Mouse (Mus musculus) olfactory bulb, adult 2 months (tissue): ENCODE results near the gene Plcg1. TPM values are rescaled to one million over a fixed set of nuclear protein-coding genes. Genes with fewer than 3 reads are reported as not detected.
A peak's percentile ranks its signal among the peaks of the same experiment; 100 is the strongest.

Experiments used
- H3K27ac ChIP-seq: fragments of 200-500 bp; 2 replicates; pipeline ENCODE4 v1.5.1; 2012; ENCODE audit warnings: low read depth, low read length; ENCODE audit not compliant: insufficient read depth
- H3K4me1 ChIP-seq: fragments of 200-500 bp; 2 replicates; pipeline ENCODE4 v1.6.1; 2012; ENCODE audit warnings: low read length; ENCODE audit not compliant: control insufficient read depth, insufficient read depth
- H3K4me3 ChIP-seq: fragments of 200-500 bp; 2 replicates; pipeline ENCODE4 v1.5.1; 2012; ENCODE audit warnings: mild to moderate bottlenecking, low read depth, low read length, moderate library complexity; ENCODE audit not compliant: insufficient read depth
- CTCF ChIP-seq: fragments of 200-500 bp; IDR thresholded peaks from 2 replicates; pipeline ENCODE4 v1.5.1; 2012; ENCODE audit warnings: low read depth, mild to moderate bottlenecking, low read length, moderate library complexity; ENCODE audit not compliant: insufficient read depth
- POLR2A ChIP-seq: fragments of 200-500 bp; IDR thresholded peaks from 2 replicates; pipeline ENCODE4 v1.6.1; 2012; ENCODE audit warnings: mild to moderate bottlenecking, low read depth, low read length, moderate library complexity; ENCODE audit not compliant: insufficient read depth
- WGBS: fragments of 180-500 bp; shearing (Covaris S2); methylation state at CpG from one replicate; pipeline ENCODE4 v1.1.7; 2018; 5-methylcytosine and 5-hydroxymethylcytosine counted together
- polyA plus RNA-seq: library from polyadenylated mRNA; stranded (reverse); fragments of >200 nt; gene quantifications from 2 replicates; pipeline ENCODE4 v1.2.4, GENCODE M21; 2012; ENCODE audit warnings: low replicate concordance; ENCODE audit not compliant: missing spikeins, insufficient read depth, insufficient read length

Plcg1 gene
- polyA plus RNA-seq = 89.7 and 164 TPM in 2 replicates

DNA sequence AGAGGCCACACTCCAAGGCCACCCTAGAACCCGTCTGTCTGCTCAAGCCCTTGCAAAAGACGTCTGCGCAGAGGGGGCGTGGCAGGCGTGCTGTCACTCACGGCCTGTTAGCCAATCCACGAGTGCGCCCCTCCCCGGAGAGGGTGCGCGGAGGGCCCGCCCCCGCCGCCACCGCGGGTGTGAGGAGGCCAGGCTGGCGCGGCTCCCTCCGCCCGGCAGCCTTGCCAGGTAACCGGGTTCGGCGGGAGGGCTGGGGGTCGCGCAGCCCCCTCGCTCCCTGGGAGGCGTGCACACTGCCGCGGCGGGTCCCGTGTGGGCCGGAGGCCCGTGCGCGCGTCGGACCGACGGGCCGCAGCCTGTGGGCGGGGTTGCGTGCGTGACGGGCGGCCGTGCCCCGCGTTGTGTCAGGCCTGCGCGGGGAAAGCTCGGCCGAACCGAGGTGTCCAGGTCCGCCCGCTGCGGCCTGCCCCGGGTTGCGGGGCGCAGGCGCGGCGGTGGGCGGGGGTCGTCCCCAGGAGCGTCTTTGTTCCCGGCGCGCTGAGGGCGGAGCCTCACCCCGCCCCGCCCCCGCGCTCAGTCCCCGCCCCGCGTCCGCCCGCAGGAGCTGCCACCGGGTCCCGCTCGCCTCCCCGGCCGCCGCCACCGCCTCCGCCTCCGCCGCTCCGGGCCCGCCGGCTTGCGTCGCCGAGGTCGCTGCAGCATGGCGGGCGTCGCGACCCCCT, at the start of gene Plcg1:
Plcg1 (plus strand) TSS at position 184 of the 722 bp plus-strand sequence.
- WGBS = under 1% methylated on average over 97 of the region's 99 CpGs
- peak within 1 kb of the TSS; percentile 84 for H3K27ac ChIP-seq

DNA sequence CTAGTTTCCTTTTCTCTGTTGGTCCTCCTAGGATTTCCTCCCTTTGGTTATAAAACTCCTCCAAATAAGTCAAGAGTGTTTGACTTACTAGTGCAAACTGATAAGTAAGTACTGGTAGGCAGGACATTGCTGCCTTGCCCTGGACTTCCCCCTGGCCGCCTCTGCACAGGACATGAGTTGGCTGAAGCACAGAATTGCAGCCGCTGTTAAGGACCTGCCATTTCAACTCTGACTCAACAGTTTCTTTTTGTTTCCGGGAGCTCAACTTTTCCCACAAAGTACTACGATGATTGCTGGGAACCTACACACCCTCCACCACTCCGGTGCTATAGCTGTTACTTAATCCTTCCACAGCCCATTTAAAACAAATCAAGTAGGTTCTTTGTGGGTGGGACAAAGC, 30.8 kb upstream of the Plcg1 start:
- TF ChIP-seq CTCF (no peak), POLR2A (no peak)
- no peak overlapping the region for H3K4me3 ChIP-seq
- no peaks in the 10 kb centered on the region; the same call in 1 of the 2 replicates for H3K4me1 ChIP-seq
- no peak overlapping the region for H3K27ac ChIP-seq
- 9% methylated on average over 5 of the region's 5 CpGs for WGBS

More for the DNA sequence above, at the start of gene Plcg1:
- H3K4me3 ChIP-seq = peak within 1 kb of the TSS; percentile 74
- peak; percentile 95 for TF ChIP-seq POLR2A
- TF ChIP-seq CTCF = no peak
- H3K4me1 ChIP-seq = peaks cover 38% of the 10 kb centered on the region

DNA sequence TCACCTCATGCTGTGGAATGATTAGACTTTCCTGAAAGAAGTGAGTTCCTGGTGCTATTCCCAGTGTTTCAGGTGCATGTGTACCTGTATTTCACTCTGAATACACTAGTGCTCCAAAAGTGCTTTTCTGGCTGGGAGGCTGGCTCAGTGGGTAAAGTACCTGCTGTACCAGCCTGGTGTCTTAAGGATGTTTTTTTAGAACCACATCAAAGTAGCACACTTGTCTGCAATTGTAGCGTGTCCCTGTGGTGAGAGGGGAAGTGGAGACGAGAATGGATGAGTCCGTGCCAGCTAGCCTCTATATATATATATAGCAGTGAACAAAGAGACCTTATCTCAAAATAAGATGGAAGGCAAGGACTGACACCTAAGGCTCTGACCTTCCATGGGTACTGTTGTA, 29.5 kb upstream of the Plcg1 start:
- H3K4me1 ChIP-seq = no peaks in the 10 kb centered on the region; the same call in 1 of the 2 replicates

DNA sequence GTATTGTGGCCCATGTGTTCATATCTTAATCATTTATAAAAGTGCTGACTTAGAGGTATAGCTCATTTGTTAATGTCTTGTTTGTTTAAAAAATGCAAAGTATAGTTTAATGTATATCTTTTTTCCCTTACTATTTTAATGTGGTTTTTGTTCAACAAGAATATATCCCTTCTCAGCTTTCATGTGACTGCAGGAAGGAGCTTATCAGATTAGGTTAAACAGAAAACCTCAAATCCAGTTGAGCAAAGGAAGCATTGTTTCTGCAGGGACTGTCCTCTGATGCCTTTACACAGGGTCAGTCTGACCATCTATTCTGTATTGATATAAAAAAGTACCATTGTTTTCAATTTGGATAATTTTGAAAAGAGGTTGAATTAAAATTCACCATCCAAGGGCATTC, 28.3 kb upstream of the Plcg1 start:
- Histone ChIP-seq H3K4me3 (no peak overlapping the region), H3K4me1 (no peaks in the 10 kb centered on the region; the same call in 1 of the 2 replicates), H3K27ac (no peak overlapping the region)
- TF ChIP-seq POLR2A (no peak), CTCF (no peak)

More for the DNA sequence above, 29.5 kb upstream of the Plcg1 start:
- TF ChIP-seq CTCF = no peak
- no peak for TF ChIP-seq POLR2A
- 63% methylated on average over 3 of the region's 3 CpGs for WGBS
- no peak overlapping the region for H3K27ac ChIP-seq
- H3K4me3 ChIP-seq = no peak overlapping the region

DNA sequence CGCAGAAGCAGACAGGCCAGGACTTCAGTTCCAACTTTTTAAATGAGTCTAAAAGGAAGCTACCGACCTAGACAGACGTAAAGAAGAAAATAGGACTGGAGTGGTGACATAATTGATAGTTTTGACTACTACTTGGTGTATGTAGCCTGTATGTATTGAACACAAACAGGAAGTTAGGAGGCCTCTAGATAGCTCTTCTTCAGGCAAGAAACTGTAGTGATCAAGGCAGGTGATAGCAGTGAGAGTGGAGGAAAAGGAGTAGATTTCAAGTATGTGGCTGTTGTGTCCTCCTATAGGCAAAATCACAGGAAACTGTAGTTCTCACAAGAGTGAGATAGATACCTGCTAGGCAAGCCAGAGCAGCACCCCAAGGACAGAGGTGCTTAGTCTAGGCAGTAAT, 23.4 kb upstream of the Plcg1 start:
- 44% methylated on average over 3 of the region's 3 CpGs for WGBS
- H3K27ac ChIP-seq = no peak overlapping the region
- no peaks in the 10 kb centered on the region for H3K4me1 ChIP-seq
- TF ChIP-seq POLR2A (no peak), CTCF (no peak)
- H3K4me3 ChIP-seq = no peak overlapping the region

DNA sequence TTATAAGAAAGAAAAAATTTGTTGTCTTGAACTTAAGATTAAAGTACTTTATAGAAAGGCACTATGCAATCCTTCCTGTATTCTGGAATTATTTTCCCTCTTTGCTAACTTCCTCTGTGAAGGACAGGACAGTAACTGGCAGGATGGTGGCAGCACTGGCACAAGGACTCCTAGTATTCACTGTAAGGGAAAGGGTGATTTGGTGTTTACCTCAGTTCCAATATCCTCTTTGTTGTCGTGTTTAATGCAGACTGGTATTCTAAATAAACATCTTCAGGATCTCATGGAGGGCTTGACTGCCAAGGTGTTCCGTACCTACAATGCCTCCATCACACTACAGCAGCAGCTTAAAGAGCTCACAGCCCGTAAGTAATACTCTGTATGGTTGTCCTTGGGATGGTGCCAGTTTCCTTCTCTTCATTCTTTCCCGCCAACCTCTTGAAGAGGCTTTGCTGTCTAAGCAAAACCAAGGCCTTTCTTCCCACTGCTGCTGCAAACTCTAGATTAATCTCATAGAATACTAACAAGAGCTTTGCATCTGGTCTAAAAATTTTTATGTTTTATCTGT, 15.6 kb upstream of the Plcg1 start:
- WGBS = 26% methylated on average over 4 of the region's 4 CpGs
- TF ChIP-seq CTCF (no peak), POLR2A (no peak)
- no peak overlapping the region for H3K4me3 ChIP-seq
- H3K27ac ChIP-seq = no peak overlapping the region
- peaks cover 3% of the 10 kb centered on the region for H3K4me1 ChIP-seq

DNA sequence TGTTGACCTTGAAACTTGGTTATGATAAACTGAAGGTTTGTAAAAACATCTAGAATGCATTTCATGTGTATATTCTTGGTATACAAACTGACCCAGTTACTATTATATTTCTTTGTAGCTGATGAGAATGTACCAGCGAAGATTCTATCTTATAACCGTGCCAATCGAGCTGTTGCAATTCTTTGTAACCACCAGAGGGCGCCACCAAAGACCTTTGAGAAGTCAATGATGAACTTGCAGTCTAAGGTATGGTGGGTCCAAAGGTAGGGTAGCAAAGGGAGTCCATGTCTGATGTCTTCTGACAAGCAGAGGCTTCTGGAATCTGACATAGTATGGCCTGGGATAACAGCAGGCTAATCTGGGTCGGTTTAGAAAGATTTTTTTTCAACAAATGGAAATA, 13.8 kb upstream of the Plcg1 start:
- no peak for TF ChIP-seq CTCF
- no peak for TF ChIP-seq POLR2A
- no peak overlapping the region for H3K27ac ChIP-seq
- 76% methylated on average over 5 of the region's 5 CpGs for WGBS
- no peak overlapping the region for H3K4me3 ChIP-seq
- peaks cover 3% of the 10 kb centered on the region for H3K4me1 ChIP-seq

DNA sequence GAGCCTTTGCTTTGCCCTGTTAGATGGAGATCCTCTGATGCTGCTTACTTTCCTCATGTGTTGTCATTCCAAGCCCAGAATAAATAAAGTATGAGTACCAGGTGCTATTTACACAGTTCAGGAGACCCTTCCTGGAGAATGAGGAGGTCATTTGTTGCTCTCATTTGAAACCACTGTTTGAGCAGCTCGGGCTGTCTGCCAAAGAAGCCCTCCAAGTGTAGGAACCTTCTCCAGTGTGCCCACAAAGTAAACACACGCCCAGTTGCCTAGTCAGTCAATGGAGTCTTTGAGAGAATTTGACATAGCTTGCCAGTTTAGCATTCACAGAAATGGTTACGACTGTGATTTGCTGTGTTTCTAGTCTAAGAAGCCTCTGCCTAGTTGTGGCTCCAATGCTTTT, 12.3 kb upstream of the Plcg1 start:
- no peak overlapping the region for H3K4me3 ChIP-seq
- TF ChIP-seq CTCF = no peak
- no peak for TF ChIP-seq POLR2A
- WGBS = 27% methylated on average over 3 of the region's 3 CpGs
- H3K4me1 ChIP-seq = peaks cover 3% of the 10 kb centered on the region
- no peak overlapping the region for H3K27ac ChIP-seq

DNA sequence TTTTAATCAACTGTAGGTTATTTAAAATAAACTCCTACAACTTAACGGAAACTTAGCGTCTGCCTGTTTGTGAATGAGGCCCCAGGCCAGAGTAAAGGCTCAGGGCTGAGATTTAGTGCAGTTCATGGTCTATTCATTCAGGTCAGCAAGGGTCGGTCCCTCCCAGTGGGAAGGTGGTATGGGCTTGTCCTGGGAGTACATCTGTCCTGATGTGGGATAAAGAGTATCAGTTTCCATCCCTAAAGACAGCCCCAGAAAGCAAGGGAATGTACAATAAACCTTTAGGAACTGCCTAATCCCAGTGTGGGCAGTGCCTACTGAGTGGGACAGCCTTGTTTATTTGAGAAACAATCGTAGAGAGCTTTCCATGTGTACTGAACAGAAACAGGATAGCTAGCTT, 8.4 kb upstream of the Plcg1 start:
- Histone ChIP-seq H3K4me3 (no peak overlapping the region), H3K4me1 (no peaks in the 10 kb centered on the region), H3K27ac (no peak overlapping the region)
- TF ChIP-seq CTCF (no peak), POLR2A (no peak)
- WGBS = 52% methylated on average over 4 of the region's 4 CpGs
